Mouse (Mus musculus) midbrain, embryonic 15.5 days (tissue): Measurements from ENCODE around the gene Tex35. TPM values are rescaled to one million over a fixed set of nuclear protein-coding genes. Genes with fewer than 3 reads are reported as not detected.

Experiments
- ATAC-seq: fragments of 200-750 bp; cut with Nextera tagmentation; replicated peaks from 2 replicates; pipeline ENCODE4 v1.8.0; 2017; ENCODE audit warnings: moderate TSS enrichment
- H3K27ac ChIP-seq: fragments of 300-500 bp; sonication (generic); 2 replicates; pipeline ENCODE4 v1.5.1; 2015; ENCODE audit warnings: mild to moderate bottlenecking, inconsistent platforms
- H3K27me3 ChIP-seq: fragments of 300-500 bp; sonication (generic); replicated peaks from 2 replicates; pipeline ENCODE4 v1.6.1; 2015; ENCODE audit warnings: inconsistent platforms
- H3K36me3 ChIP-seq: fragments of 300-500 bp; sonication (generic); replicated peaks from 2 replicates; pipeline ENCODE4 v1.6.1; 2015; ENCODE audit warnings: inconsistent platforms
- H3K4me1 ChIP-seq: fragments of 300-500 bp; sonication (generic); 2 replicates; pipeline ENCODE4 v1.6.1; 2015; ENCODE audit warnings: inconsistent platforms
- H3K4me2 ChIP-seq: fragments of 300-500 bp; sonication (generic); 2 replicates; pipeline ENCODE4 v1.6.1; 2015; ENCODE audit warnings: inconsistent platforms, mild to moderate bottlenecking, moderate library complexity
- H3K4me3 ChIP-seq: fragments of 300-500 bp; sonication (generic); 2 replicates; pipeline ENCODE4 v1.5.1; 2015; ENCODE audit warnings: mild to moderate bottlenecking, inconsistent platforms
- H3K9ac ChIP-seq: fragments of 300-500 bp; sonication (generic); 2 replicates; pipeline ENCODE4 v1.6.1; 2015; ENCODE audit warnings: mild to moderate bottlenecking, inconsistent platforms
- H3K9me3 ChIP-seq: fragments of 300-500 bp; sonication (generic); 2 replicates; pipeline ENCODE4 v1.6.1; 2016; ENCODE audit warnings: inconsistent platforms
- WGBS: fragments of 180-500 bp; shearing (Covaris S2); methylation state at CpG from one replicate; pipeline ENCODE4 v1.1.7; 2015; ENCODE audit warnings: mixed read lengths; 5-methylcytosine and 5-hydroxymethylcytosine counted together
- polyA plus RNA-seq: library from polyadenylated mRNA; unstranded; fragments of >200 nt; fragmentation: Nextera tagmentation; extraction: Ambion mirVana; gene quantifications from 2 replicates; pipeline ENCODE4 v1.2.1, GENCODE M21; 2015

Gene Tex35
- not detected in 2 replicates for polyA plus RNA-seq

DNA sequence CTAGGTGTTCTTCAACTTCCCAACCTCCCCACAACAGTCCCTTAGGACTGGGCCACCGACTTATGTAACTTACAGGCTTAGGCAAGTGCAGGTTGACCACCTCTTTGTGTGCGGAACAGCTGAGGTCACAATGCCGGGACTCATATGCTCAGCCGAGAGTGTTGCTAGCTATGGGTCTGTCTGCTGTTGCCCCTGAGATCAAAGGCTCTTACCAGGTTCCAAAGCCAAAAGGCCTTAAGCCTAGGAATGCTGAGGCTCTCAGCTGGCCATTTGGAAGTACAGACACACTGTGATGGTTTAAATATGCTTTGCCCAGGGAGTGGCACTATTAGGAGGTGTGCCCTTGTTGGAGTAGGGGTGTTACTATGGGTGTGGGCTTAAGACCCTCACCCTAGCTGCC is at the start of gene Tex35:
Gene Tex35, minus strand, starts transcription at position 101 of the 400 bp plus-strand sequence.
- no peak within 1 kb of the TSS for H3K4me3 ChIP-seq
- H3K9ac ChIP-seq, result no peak within 1 kb of the TSS
- no peak for ATAC-seq
- H3K27ac ChIP-seq, result no peak within 1 kb of the TSS
- no peaks in the 10 kb centered on the region for H3K36me3 ChIP-seq
- H3K4me1 ChIP-seq, result no peaks in the 10 kb centered on the region
- H3K9me3 ChIP-seq, result no peaks in the 10 kb centered on the region
- H3K4me2 ChIP-seq, result no peak within 1 kb of the TSS
- no peaks in the 10 kb centered on the region for H3K27me3 ChIP-seq
- 93% methylated on average over 4 of the region's 4 CpGs for WGBS

GRCm38 (mm10) chr1:157153781-157154180 is 45.3 kb upstream of the Tex35 start:
- no peak for ATAC-seq
- Histone ChIP-seq H3K4me2 (no peak overlapping the region), H3K9me3 (no peaks in the 10 kb centered on the region), H3K27me3 (no peaks in the 10 kb centered on the region), H3K4me1 (no peaks in the 10 kb centered on the region), H3K27ac (no peak overlapping the region), H3K9ac (no peak overlapping the region), H3K4me3 (no peak overlapping the region), H3K36me3 (peaks cover 22% of the 10 kb centered on the region)

GRCm38 (mm10) chr1:157150107-157150506 is 41.6 kb upstream of the Tex35 start:
- WGBS, result 84% methylated on average over 1 of the region's 1 CpGs
- H3K9me3 ChIP-seq, result no peaks in the 10 kb centered on the region

GRCm38 (mm10) chr1:157144621-157145020 is 36.1 kb upstream of the Tex35 start:
- no peak for ATAC-seq
- H3K4me3 ChIP-seq, result no peak overlapping the region
- peaks cover 12% of the 10 kb centered on the region; the same call in 1 of the 2 replicates for H3K36me3 ChIP-seq
- no peak overlapping the region for H3K27ac ChIP-seq
- H3K9me3 ChIP-seq, result no peaks in the 10 kb centered on the region
- H3K27me3 ChIP-seq, result no peaks in the 10 kb centered on the region
- no peak overlapping the region for H3K9ac ChIP-seq
- no peaks in the 10 kb centered on the region for H3K4me1 ChIP-seq
- no peak overlapping the region for H3K4me2 ChIP-seq
- 91% methylated on average over 3 of the region's 3 CpGs for WGBS

More at GRCm38 (mm10) chr1:157150107-157150506, 41.6 kb upstream of the Tex35 start:
- peaks cover 12% of the 10 kb centered on the region; the same call in 1 of the 2 replicates for H3K36me3 ChIP-seq
- H3K4me1 ChIP-seq, result no peaks in the 10 kb centered on the region
- no peaks in the 10 kb centered on the region for H3K27me3 ChIP-seq
- H3K4me2 ChIP-seq, result no peak overlapping the region
- ATAC-seq, result no peak
- no peak overlapping the region for H3K27ac ChIP-seq
- no peak overlapping the region for H3K4me3 ChIP-seq
- H3K9ac ChIP-seq, result no peak overlapping the region

GRCm38 (mm10) chr1:157143326-157143932 is 34.9 kb upstream of the Tex35 start:
- Histone ChIP-seq H3K4me2 (no peak overlapping the region), H3K9ac (no peak overlapping the region), H3K27ac (no peak overlapping the region), H3K36me3 (peaks cover 12% of the 10 kb centered on the region; the same call in 1 of the 2 replicates), H3K4me3 (no peak overlapping the region), H3K27me3 (no peaks in the 10 kb centered on the region), H3K9me3 (no peaks in the 10 kb centered on the region), H3K4me1 (no peaks in the 10 kb centered on the region)
- WGBS, result 59% methylated on average over 7 of the region's 7 CpGs
- no peak for ATAC-seq

DNA sequence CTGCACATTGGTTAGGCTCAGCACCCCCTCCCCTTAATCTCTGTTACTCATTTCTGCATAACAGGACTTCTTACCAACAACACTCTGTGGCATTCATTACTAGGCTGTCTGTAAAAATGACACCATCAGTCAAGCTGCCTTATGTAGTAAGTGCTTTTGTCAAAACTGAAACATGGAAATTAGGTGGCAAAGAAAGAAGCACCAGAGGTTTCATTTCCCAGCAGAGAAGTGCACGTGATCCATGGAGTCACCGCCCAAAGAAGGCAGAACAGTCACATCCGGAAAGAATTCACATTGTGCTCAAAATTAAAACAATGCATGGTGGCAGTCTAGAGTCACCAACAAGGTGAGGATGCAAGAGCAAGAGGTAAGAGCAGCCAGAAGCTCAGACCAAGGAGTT is 32.5 kb upstream of the Tex35 start:
- Histone ChIP-seq H3K27ac (no peak overlapping the region), H3K36me3 (0 out of 2 replicates have a peak, but pooled peaks cover 3% of the 10 kb centered on the region), H3K9me3 (no peaks in the 10 kb centered on the region), H3K4me3 (no peak overlapping the region), H3K4me1 (no peaks in the 10 kb centered on the region), H3K9ac (no peak overlapping the region), H3K4me2 (no peak overlapping the region), H3K27me3 (no peaks in the 10 kb centered on the region)
- no peak for ATAC-seq
- WGBS, result 82% methylated on average over 3 of the region's 3 CpGs

DNA sequence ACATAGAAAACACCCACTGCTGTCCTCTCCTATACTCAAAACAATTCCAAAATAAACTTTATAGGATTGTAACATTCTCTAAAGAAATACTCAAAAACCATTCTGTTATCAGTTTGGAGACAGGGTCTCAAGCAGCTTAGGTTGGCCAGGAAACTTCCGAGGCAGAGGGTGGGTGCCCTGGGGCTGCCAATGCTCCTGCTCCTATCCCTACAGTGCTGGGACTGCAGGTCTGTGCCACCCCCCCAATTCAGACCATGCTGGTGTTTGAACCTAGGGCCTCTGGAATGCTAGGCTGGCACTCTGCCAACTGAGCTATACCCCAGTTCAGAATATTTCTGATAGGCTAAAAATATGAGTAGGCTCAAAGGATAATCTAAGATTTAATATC is 29.4 kb upstream of the Tex35 start:
- Histone ChIP-seq H3K27me3 (no peaks in the 10 kb centered on the region), H3K4me1 (no peaks in the 10 kb centered on the region), H3K4me2 (no peak overlapping the region), H3K9me3 (no peaks in the 10 kb centered on the region), H3K27ac (no peak overlapping the region), H3K36me3 (0 out of 2 replicates have a peak, but pooled peaks cover 3% of the 10 kb centered on the region), H3K9ac (no peak overlapping the region), H3K4me3 (no peak overlapping the region)
- no peak for ATAC-seq
- WGBS, result 93% methylated on average over 1 of the region's 1 CpGs

- Histone ChIP-seq H3K4me2 (no peak overlapping the region), H3K9ac (no peak overlapping the region), H3K4me1 (no peaks in the 10 kb centered on the region), H3K9me3 (no peaks in the 10 kb centered on the region), H3K27me3 (no peaks in the 10 kb centered on the region), H3K36me3 (0 out of 2 replicates have a peak, but pooled peaks cover 3% of the 10 kb centered on the region), H3K4me3 (no peak overlapping the region), H3K27ac (no peak overlapping the region)
- 86% methylated on average over 9 of the region's 9 CpGs for WGBS
- ATAC-seq, result peak; percentile 73
Measured at GRCm38 (mm10) chr1:157137132-157137853, 28.8 kb upstream of the Tex35 start.

GRCm38 (mm10) chr1:157128219-157128618 is 19.7 kb upstream of the Tex35 start:
- Histone ChIP-seq H3K9me3 (no peaks in the 10 kb centered on the region), H3K27ac (no peak overlapping the region), H3K4me2 (no peak overlapping the region), H3K4me1 (no peaks in the 10 kb centered on the region), H3K36me3 (no peaks in the 10 kb centered on the region), H3K9ac (no peak overlapping the region), H3K27me3 (no peaks in the 10 kb centered on the region), H3K4me3 (no peak overlapping the region)
- WGBS, result 94% methylated on average over 2 of the region's 2 CpGs
- ATAC-seq, result no peak

DNA sequence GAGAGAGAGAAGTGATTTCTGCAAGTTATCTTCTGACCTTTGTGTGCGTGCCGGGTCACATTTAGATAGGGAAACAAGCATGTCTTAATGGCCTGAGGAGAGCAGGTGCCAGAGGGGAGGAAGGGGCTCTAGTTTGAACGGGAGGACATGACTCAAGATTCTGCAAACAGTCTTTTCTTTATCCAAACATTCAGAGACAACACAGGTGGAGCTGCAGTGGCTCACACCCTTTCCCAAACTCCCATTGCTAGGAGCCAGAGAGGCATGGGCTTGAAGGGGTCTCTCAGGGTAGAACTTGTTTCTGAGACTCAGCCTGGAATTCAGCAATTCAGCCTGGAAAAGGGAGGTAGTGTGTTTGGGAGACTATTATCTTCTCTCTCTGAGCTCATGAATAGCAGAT is 15.4 kb upstream of the Tex35 start:
- H3K36me3 ChIP-seq, result no peaks in the 10 kb centered on the region
- H3K9me3 ChIP-seq, result no peaks in the 10 kb centered on the region
- no peak overlapping the region for H3K27ac ChIP-seq
- ATAC-seq, result no peak
- no peak overlapping the region for H3K4me3 ChIP-seq
- 89% methylated on average over 3 of the region's 3 CpGs for WGBS
- no peaks in the 10 kb centered on the region for H3K4me1 ChIP-seq
- no peaks in the 10 kb centered on the region for H3K27me3 ChIP-seq
- H3K9ac ChIP-seq, result no peak overlapping the region
- H3K4me2 ChIP-seq, result no peak overlapping the region

- Histone ChIP-seq H3K4me1 (no peaks in the 10 kb centered on the region), H3K9ac (no peak overlapping the region)
- ATAC-seq, result no peak
Measured at GRCm38 (mm10) chr1:157119168-157119567, 10.7 kb upstream of the Tex35 start.

DNA sequence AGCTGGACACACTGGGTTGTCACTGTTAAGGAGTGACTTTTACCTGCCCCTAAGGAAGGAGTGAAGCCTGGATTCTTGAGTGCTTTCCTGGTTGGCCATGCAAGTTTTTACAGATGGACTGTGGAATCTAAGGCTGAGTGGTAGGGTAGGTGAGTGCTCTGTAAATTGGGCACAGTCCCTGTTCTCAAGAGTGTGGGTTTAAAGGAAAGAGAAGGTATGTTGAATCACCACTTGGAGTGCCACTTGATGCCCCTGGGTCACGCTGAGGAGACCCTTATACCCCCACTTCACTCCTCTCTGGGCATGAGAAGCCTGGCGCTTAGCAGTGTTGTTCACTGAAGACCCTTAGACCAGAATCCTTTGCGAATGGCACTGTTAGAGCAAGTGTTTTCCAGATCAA is 9.0 kb upstream of the Tex35 start:
- WGBS, result 94% methylated on average over 3 of the region's 3 CpGs
- H3K27ac ChIP-seq, result no peak overlapping the region
- no peak overlapping the region for H3K4me2 ChIP-seq
- H3K36me3 ChIP-seq, result no peaks in the 10 kb centered on the region
- ATAC-seq, result no peak
- no peak overlapping the region for H3K9ac ChIP-seq
- H3K27me3 ChIP-seq, result no peaks in the 10 kb centered on the region
- H3K9me3 ChIP-seq, result no peaks in the 10 kb centered on the region
- H3K4me3 ChIP-seq, result no peak overlapping the region
- H3K4me1 ChIP-seq, result no peaks in the 10 kb centered on the region

More at GRCm38 (mm10) chr1:157119168-157119567, 10.7 kb upstream of the Tex35 start:
- H3K36me3 ChIP-seq, result no peaks in the 10 kb centered on the region
- no peak overlapping the region for H3K4me3 ChIP-seq
- no peaks in the 10 kb centered on the region for H3K27me3 ChIP-seq
- no peak overlapping the region for H3K4me2 ChIP-seq
- H3K27ac ChIP-seq, result no peak overlapping the region
- no peaks in the 10 kb centered on the region for H3K9me3 ChIP-seq
- 85% methylated on average over 6 of the region's 6 CpGs for WGBS

DNA sequence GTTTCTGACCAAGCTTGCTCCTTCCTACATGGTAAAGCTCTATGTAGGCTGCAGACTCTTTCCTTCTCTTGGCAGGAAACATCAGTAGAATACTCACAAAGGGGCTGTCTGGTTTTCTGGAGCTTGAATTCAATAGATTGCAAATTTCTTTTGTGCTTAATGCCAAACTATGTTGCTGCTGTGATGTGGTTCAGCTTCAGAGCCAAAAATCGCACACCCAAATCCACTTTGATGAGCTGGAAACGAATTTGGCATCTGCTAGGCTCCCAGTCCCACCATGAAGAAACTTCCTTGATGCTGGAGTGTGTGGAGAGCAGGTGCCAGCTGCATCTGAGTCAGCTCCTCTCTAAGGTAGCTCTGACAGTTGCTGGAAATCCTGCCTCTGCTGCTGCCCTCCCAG is 6.0 kb upstream of the Tex35 start:
- H3K4me2 ChIP-seq, result no peak overlapping the region
- no peaks in the 10 kb centered on the region for H3K36me3 ChIP-seq
- 0 out of 2 replicates have a peak, but pooled peaks have one; percentile 17 for ATAC-seq
- H3K27ac ChIP-seq, result no peak overlapping the region
- H3K27me3 ChIP-seq, result no peaks in the 10 kb centered on the region
- 70% methylated on average over 2 of the region's 2 CpGs for WGBS
- no peaks in the 10 kb centered on the region for H3K4me1 ChIP-seq
- no peaks in the 10 kb centered on the region for H3K9me3 ChIP-seq
- H3K4me3 ChIP-seq, result no peak overlapping the region
- H3K9ac ChIP-seq, result no peak overlapping the region
